Mouse (Mus musculus): Measurements from ENCODE around the gene Zdhhc3. TPM values are rescaled to one million over a fixed set of nuclear protein-coding genes. Genes with fewer than 3 reads are reported as not detected.

Gene Zdhhc3
- polyA plus RNA-seq (2014; fragmentation: Nextera tagmentation; extraction: Ambion mirVana), result 62.5 and 65.0 TPM in 2 replicates

DNA sequence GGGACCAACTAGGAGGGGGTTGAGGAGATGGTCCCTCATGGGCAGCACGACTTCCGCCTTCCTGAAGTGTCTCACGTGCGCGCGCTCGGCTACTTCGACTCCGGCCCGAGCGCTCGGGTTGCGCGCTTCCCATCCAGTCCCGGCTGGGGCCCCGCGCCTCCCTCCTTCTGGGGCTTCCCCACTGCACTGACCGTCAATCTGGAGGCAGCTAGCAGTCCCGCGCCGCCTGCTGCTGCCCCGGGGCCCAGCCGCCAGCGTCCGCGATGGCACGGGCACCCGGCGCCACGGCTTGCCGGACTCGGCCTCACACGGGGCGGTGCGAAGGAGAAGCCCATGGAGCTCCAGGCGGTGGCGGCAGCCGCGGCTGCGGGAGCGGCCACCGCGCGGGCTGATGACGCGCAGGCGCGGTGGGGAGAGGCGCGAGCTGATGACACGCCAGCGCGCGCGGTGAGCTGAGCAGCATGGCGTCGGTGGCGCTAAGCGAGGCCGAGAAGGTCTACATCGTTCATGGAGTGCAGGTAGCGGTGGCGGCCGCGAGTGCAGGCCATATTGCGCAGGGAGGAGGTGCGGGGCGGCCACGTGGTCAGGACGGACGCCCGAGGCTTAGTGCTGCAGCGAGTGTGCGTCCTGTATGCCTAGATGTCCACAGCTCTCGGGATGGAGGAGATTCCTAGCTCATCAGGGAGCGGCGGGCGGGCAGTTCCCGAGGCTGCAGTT is at the start of gene Zdhhc3, which contains the start of gene Exosc7:
Gene Zdhhc3 (minus strand): TSS at position 401 of the 717 bp plus-strand sequence.
Gene Exosc7 (plus strand): TSS at position 411 of the 717 bp plus-strand sequence.
- H3K9me3 ChIP-seq (ENCODE audit: control insufficient read depth, low read length), result no peaks in the 10 kb centered on the region
- H3K27me3 ChIP-seq (replicated peaks; ENCODE audit: control insufficient read depth, insufficient read depth, low read length), result no peaks in the 10 kb centered on the region
- H3K4me1 ChIP-seq (replicated peaks; ENCODE audit: control insufficient read depth, insufficient read depth, low read length), result peaks cover 15% of the 10 kb centered on the region
- H3K27ac ChIP-seq (ENCODE audit: low read depth), result peak within 1 kb of the TSS; percentile 94
- peaks cover 17% of the 10 kb centered on the region; the same call in 1 of the 2 replicates for H3K36me3 ChIP-seq (ENCODE audit: control insufficient read depth, insufficient read depth, low read length)
- ATAC-seq (replicated peaks; ENCODE audit: low FRiP score, low TSS enrichment, low read depth), result peak; percentile 91
- H3K4me3 ChIP-seq (ENCODE audit: low read depth, low read length), result peak within 1 kb of the TSS; percentile 97
- H3K9ac ChIP-seq (ENCODE audit: low read length), result peak within 1 kb of the TSS; percentile 92
- DNase-seq (ENCODE audit: low spot score), result peak; percentile 93
- H3K4me2 ChIP-seq (ENCODE audit: low read length), result peak within 1 kb of the TSS; percentile 95
- WGBS, result under 1% methylated on average over 70 of the region's 79 CpGs

DNA sequence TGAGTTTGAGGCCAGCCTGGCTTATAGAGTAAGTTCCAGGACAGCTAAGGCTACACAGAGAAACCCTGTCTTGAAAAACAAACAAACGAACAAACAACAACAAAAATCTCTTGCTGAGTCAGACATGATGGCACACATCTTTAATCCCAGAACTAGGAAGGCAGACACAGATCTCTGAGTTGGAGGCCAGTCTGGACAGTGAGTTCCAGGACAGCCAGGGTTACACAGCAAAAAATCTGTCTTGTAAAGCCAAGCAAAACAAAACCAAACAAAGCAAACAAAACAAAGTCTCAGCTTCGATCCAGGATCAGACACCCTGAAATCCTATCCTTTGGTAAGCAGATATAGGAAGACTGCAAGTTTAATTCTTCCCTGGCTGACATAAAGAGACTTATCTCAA is 48.8 kb upstream of the Zdhhc3 start:
- H3K4me3 ChIP-seq (ENCODE audit: low read depth, low read length), result no peak overlapping the region
- no peaks in the 10 kb centered on the region for H3K27me3 ChIP-seq (replicated peaks; ENCODE audit: control insufficient read depth, insufficient read depth, low read length)
- 66% methylated on average over 2 of the region's 2 CpGs for WGBS
- H3K36me3 ChIP-seq (ENCODE audit: control insufficient read depth, insufficient read depth, low read length), result no peaks in the 10 kb centered on the region
- no peak overlapping the region for H3K9ac ChIP-seq (ENCODE audit: low read length)
- H3K9me3 ChIP-seq (ENCODE audit: control insufficient read depth, low read length), result no peaks in the 10 kb centered on the region
- H3K4me1 ChIP-seq (replicated peaks; ENCODE audit: control insufficient read depth, insufficient read depth, low read length), result no peaks in the 10 kb centered on the region
- H3K27ac ChIP-seq (ENCODE audit: low read depth), result no peak overlapping the region
- ATAC-seq (replicated peaks; ENCODE audit: low FRiP score, low TSS enrichment, low read depth) (no peak), DNase-seq (ENCODE audit: low spot score) (no peak)
- H3K4me2 ChIP-seq (ENCODE audit: low read length), result no peak overlapping the region

DNA sequence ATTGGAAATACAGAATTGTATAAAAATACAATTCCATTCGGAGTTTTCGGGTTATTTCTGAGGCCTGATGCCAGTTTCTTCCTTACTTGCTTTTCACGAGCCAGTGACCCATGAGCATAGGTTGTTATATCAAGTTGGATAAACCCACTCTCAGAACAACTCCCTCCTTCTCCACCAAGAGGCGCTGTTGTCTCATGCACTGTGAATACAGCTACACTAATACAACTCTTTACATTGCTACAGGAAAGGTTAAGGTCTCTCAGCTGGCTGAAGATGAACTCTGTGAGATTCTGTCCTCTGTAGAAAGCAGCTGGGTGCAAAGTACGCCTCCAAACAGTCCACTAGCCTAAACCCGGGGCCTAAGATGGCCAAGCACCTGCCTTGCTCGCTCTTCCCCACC is 46.3 kb upstream of the Zdhhc3 start:
- Histone ChIP-seq H3K36me3 (ENCODE audit: control insufficient read depth, insufficient read depth, low read length) (no peaks in the 10 kb centered on the region), H3K27me3 (replicated peaks; ENCODE audit: control insufficient read depth, insufficient read depth, low read length) (no peaks in the 10 kb centered on the region), H3K9me3 (ENCODE audit: control insufficient read depth, low read length) (no peaks in the 10 kb centered on the region), H3K9ac (ENCODE audit: low read length) (no peak overlapping the region), H3K4me3 (ENCODE audit: low read depth, low read length) (no peak overlapping the region), H3K4me1 (replicated peaks; ENCODE audit: control insufficient read depth, insufficient read depth, low read length) (no peaks in the 10 kb centered on the region), H3K4me2 (ENCODE audit: low read length) (no peak overlapping the region), H3K27ac (ENCODE audit: low read depth) (no peak overlapping the region)
- no peak for ATAC-seq (replicated peaks; ENCODE audit: low FRiP score, low TSS enrichment, low read depth)
- 59% methylated on average over 7 of the region's 7 CpGs for WGBS
- peak; percentile 78 for DNase-seq (ENCODE audit: low spot score)

DNA sequence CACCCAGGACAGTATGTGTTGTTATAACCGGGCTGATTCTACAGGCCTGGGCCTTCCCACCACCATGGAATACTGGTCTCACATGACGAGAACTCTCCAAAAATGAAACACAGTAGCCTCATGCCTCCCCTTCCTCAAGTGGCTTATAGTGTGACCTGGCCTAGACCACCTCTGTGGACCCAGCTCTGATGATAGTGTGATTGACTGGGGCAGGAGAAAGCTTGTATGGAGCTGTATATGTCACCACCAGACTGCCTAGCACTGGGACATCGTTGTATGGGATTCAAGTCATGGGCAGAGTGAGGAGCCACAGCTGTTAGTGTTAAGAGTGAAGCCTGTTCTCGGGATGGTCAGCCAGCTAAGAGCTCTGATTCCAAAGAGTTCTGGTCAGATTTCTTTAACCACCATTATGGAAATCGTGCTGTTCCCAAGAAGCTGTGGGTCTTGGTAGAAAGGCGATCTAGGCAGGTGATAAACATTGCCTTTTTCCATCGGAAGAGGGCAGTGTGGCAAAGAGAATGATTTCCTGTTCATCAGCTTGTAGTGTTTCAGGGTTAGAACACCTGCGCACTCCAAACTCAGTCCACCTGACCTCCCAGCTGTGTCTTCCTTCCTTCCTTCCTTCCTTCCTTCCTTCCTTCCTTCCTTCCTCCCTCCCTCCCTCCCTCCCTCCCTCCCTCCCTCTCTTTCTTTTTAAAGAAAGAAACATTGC is 45.3 kb upstream of the Zdhhc3 start:
- no peak for ATAC-seq (replicated peaks; ENCODE audit: low FRiP score, low TSS enrichment, low read depth)

DNA sequence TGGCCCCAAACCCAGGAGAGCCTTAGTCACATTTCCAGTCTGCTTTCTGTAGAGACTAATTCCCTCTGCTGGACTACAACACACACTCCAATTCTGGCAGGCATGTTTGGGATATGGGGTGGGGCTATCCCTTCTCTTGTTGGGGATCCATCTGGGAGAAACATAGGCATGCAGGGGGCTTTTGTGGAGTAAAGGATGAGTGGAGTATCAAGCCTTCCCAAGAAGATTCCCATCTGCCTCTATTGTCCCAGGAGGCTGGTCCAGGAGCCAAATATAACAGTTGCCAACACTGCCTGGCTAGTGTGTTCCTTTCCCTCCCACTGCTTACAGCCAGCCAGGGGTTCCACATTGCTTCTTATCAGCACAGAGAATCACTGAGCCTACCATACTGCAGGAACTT is 44.7 kb upstream of the Zdhhc3 start:
- no peaks in the 10 kb centered on the region for H3K36me3 ChIP-seq (ENCODE audit: control insufficient read depth, insufficient read depth, low read length)
- ATAC-seq (replicated peaks; ENCODE audit: low FRiP score, low TSS enrichment, low read depth) (no peak), DNase-seq (ENCODE audit: low spot score) (no peak)
- H3K4me2 ChIP-seq (ENCODE audit: low read length), result no peak overlapping the region
- H3K4me3 ChIP-seq (ENCODE audit: low read depth, low read length), result no peak overlapping the region
- no peak overlapping the region for H3K27ac ChIP-seq (ENCODE audit: low read depth)
- H3K9me3 ChIP-seq (ENCODE audit: control insufficient read depth, low read length), result no peaks in the 10 kb centered on the region
- no peak overlapping the region for H3K9ac ChIP-seq (ENCODE audit: low read length)
- no peaks in the 10 kb centered on the region for H3K27me3 ChIP-seq (replicated peaks; ENCODE audit: control insufficient read depth, insufficient read depth, low read length)
- no peaks in the 10 kb centered on the region for H3K4me1 ChIP-seq (replicated peaks; ENCODE audit: control insufficient read depth, insufficient read depth, low read length)

More for the DNA sequence above, 45.3 kb upstream of the Zdhhc3 start:
- WGBS, result 57% methylated on average over 8 of the region's 8 CpGs
- Histone ChIP-seq H3K9me3 (ENCODE audit: control insufficient read depth, low read length) (no peaks in the 10 kb centered on the region), H3K4me3 (ENCODE audit: low read depth, low read length) (no peak overlapping the region), H3K36me3 (ENCODE audit: control insufficient read depth, insufficient read depth, low read length) (no peaks in the 10 kb centered on the region), H3K4me2 (ENCODE audit: low read length) (no peak overlapping the region), H3K27ac (ENCODE audit: low read depth) (no peak overlapping the region), H3K9ac (ENCODE audit: low read length) (no peak overlapping the region), H3K4me1 (replicated peaks; ENCODE audit: control insufficient read depth, insufficient read depth, low read length) (no peaks in the 10 kb centered on the region), H3K27me3 (replicated peaks; ENCODE audit: control insufficient read depth, insufficient read depth, low read length) (no peaks in the 10 kb centered on the region)
- peak; percentile 66 for DNase-seq (ENCODE audit: low spot score)

DNA sequence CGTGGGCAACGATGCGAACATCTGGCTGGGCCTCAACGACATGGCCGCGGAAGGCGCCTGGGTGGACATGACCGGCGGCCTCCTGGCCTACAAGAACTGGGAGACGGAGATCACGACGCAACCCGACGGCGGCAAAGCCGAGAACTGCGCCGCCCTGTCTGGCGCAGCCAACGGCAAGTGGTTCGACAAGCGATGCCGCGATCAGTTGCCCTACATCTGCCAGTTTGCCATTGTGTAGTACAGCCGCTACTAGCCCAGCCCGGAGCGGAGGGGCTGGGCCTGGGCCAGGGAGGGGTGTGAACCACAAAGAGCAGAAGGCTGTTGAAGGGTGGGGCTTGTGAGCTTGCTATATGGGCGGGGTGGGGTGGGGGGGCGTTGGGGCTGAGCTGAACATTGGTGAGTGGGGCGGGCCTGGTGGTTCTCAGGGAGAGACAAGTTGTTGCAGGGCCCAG is 43.9 kb upstream of the Zdhhc3 start:
- H3K4me2 ChIP-seq (ENCODE audit: low read length), result peak overlapping the region; percentile 40
- no peak overlapping the region for H3K9ac ChIP-seq (ENCODE audit: low read length)
- no peak overlapping the region for H3K27ac ChIP-seq (ENCODE audit: low read depth)
- 36% methylated on average over 30 of the region's 30 CpGs for WGBS
- H3K4me3 ChIP-seq (ENCODE audit: low read depth, low read length), result peak overlapping the region; percentile 13; the same call in 1 of the 2 replicates
- no peaks in the 10 kb centered on the region for H3K36me3 ChIP-seq (ENCODE audit: control insufficient read depth, insufficient read depth, low read length)
- H3K27me3 ChIP-seq (replicated peaks; ENCODE audit: control insufficient read depth, insufficient read depth, low read length), result no peaks in the 10 kb centered on the region
- ATAC-seq (replicated peaks; ENCODE audit: low FRiP score, low TSS enrichment, low read depth) (peak; percentile 60), DNase-seq (ENCODE audit: low spot score) (peak; percentile 54)
- H3K4me1 ChIP-seq (replicated peaks; ENCODE audit: control insufficient read depth, insufficient read depth, low read length), result no peaks in the 10 kb centered on the region
- H3K9me3 ChIP-seq (ENCODE audit: control insufficient read depth, low read length), result no peaks in the 10 kb centered on the region

DNA sequence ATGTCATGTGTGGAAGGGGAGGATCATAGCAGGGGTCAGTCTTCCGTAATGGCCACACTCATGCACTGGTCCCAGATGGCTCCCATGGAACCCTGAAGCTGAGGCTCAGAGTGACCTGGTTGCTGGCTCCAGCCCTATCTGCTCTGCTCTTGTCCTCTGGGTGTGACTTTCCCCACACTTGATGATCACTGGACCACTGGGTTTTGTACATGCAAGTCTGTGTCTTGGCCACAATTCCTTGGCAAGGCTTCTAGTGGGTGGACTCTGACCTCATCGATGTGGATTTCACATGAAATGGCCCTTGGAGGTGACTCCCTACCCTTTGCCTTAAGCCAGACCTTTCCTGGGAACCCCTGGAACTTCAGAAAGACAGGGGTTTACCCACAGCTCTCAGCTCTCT is 40.1 kb upstream of the Zdhhc3 start:
- no peak overlapping the region for H3K4me3 ChIP-seq (ENCODE audit: low read depth, low read length)
- H3K27me3 ChIP-seq (replicated peaks; ENCODE audit: control insufficient read depth, insufficient read depth, low read length), result no peaks in the 10 kb centered on the region
- no peak overlapping the region for H3K9ac ChIP-seq (ENCODE audit: low read length)
- DNase-seq (ENCODE audit: low spot score), result no peak
- H3K27ac ChIP-seq (ENCODE audit: low read depth), result no peak overlapping the region
- H3K36me3 ChIP-seq (ENCODE audit: control insufficient read depth, insufficient read depth, low read length), result no peaks in the 10 kb centered on the region
- no peak overlapping the region for H3K4me2 ChIP-seq (ENCODE audit: low read length)
- no peaks in the 10 kb centered on the region for H3K4me1 ChIP-seq (replicated peaks; ENCODE audit: control insufficient read depth, insufficient read depth, low read length)
- WGBS, result 82% methylated on average over 2 of the region's 2 CpGs
- no peaks in the 10 kb centered on the region for H3K9me3 ChIP-seq (ENCODE audit: control insufficient read depth, low read length)
- no peak for ATAC-seq (replicated peaks; ENCODE audit: low FRiP score, low TSS enrichment, low read depth)

DNA sequence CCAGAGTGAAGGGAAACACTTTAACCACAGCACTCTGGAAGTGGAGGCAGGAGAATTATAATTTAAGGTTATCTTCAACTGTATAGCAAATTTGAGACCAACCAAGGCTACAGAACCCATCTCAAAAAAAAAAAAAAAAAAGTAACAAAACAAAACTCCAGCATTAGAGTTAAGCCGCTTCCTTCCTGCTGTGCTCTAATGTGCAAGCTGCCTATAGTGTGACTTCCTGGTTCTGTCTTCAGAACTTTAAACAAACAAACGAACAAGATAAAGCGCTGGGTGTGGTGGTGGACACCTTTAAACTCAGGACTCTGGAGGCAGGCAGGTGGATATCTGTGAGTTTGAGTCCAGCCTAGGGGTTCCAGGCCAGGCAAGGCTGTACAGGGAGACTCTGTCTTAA is 39.0 kb upstream of the Zdhhc3 start:
- 58% methylated on average over 3 of the region's 3 CpGs for WGBS
- H3K27ac ChIP-seq (ENCODE audit: low read depth), result no peak overlapping the region
- no peaks in the 10 kb centered on the region for H3K27me3 ChIP-seq (replicated peaks; ENCODE audit: control insufficient read depth, insufficient read depth, low read length)
- no peak overlapping the region for H3K4me2 ChIP-seq (ENCODE audit: low read length)
- H3K4me3 ChIP-seq (ENCODE audit: low read depth, low read length), result no peak overlapping the region
- no peaks in the 10 kb centered on the region for H3K9me3 ChIP-seq (ENCODE audit: control insufficient read depth, low read length)
- DNase-seq (ENCODE audit: low spot score) (no peak), ATAC-seq (replicated peaks; ENCODE audit: low FRiP score, low TSS enrichment, low read depth) (no peak)
- H3K4me1 ChIP-seq (replicated peaks; ENCODE audit: control insufficient read depth, insufficient read depth, low read length), result no peaks in the 10 kb centered on the region
- H3K36me3 ChIP-seq (ENCODE audit: control insufficient read depth, insufficient read depth, low read length), result no peaks in the 10 kb centered on the region
- no peak overlapping the region for H3K9ac ChIP-seq (ENCODE audit: low read length)
